Mouse (Mus musculus) frontal cortex, postnatal 10 days (tissue): ENCODE measurements around the gene Ccdc83.
A peak's percentile ranks its signal among the peaks of the same experiment; 100 is the strongest.
"Not testable (repeated sequence)": the region's sequence is repeated elsewhere in the genome, so short reads cannot be mapped to it uniquely, and the experiment has no call there.

Experiments
- DNase-seq, 2 experiments: peaks; one replicate each; pipeline ENCODE4 v3.0.0; 2022; ENCODE audit warnings: low spot score in 2 of 2, mixed read lengths in 1 of 2

Ccdc83 gene

GRCm38 (mm10) chr7:90261902-90262599 lies 3.5 kb downstream of the Ccdc83 start:
- DNase-seq = no peak

GRCm38 (mm10) chr7:90259899-90260298 lies 5.7 kb downstream of the Ccdc83 start:
- DNase-seq = no peak

- no peak for DNase-seq
Measured at GRCm38 (mm10) chr7:90258701-90259100, 6.9 kb downstream of the Ccdc83 start.

- DNase-seq = no peak
Measured at GRCm38 (mm10) chr7:90252946-90253345, 12.6 kb downstream of the Ccdc83 start.

GRCm38 (mm10) chr7:90243643-90244042 lies 21.9 kb downstream of the Ccdc83 start:
- no peak for DNase-seq

- DNase-seq = no peak
Measured at GRCm38 (mm10) chr7:90243151-90243550, 22.4 kb downstream of the Ccdc83 start.

- DNase-seq = no peak
Measured at GRCm38 (mm10) chr7:90236289-90236905, 29.2 kb downstream of the Ccdc83 start.

- DNase-seq = no peak
Measured at GRCm38 (mm10) chr7:90233921-90234320, 31.7 kb downstream of the Ccdc83 start.

GRCm38 (mm10) chr7:90231431-90231830 lies 34.1 kb downstream of the Ccdc83 start:
- no peak for DNase-seq

- not testable (repeated sequence) for DNase-seq
Measured at GRCm38 (mm10) chr7:90228884-90229283, 36.7 kb downstream of the Ccdc83 start.

GRCm38 (mm10) chr7:90228075-90228474 lies 37.5 kb downstream of the Ccdc83 start:
- DNase-seq = no peak

- DNase-seq = no peak
Measured at GRCm38 (mm10) chr7:90221487-90221886, 44.1 kb downstream of the Ccdc83 start.

- no peak for DNase-seq
Measured at GRCm38 (mm10) chr7:90218122-90218521, 47.5 kb downstream of the Ccdc83 start.

- DNase-seq = peak; percentile 20 to 26
Measured at GRCm38 (mm10) chr7:90216511-90216910, 49.1 kb downstream of the Ccdc83 start.

GRCm38 (mm10) chr7:90210947-90211346 lies 54.6 kb downstream of the Ccdc83 start:
- DNase-seq = no peak

GRCm38 (mm10) chr7:90210116-90210515 lies 55.5 kb downstream of the Ccdc83 start:
- no peak for DNase-seq

GRCm38 (mm10) chr7:90203914-90204313 lies 61.7 kb downstream of the Ccdc83 start:
- no peak for DNase-seq

GRCm38 (mm10) chr7:90201877-90202465 lies 63.6 kb downstream of the Ccdc83 start:
- no peak for DNase-seq

GRCm38 (mm10) chr7:90200251-90200650 lies 65.3 kb downstream of the Ccdc83 start:
- DNase-seq = no peak

GRCm38 (mm10) chr7:90180635-90181034 lies 84.9 kb downstream of the Ccdc83 start:
- no peak for DNase-seq

- no peak for DNase-seq
Measured at GRCm38 (mm10) chr7:90175576-90175975, 90.0 kb downstream of the Ccdc83 start.
